Mouse (Mus musculus): Measurements from ENCODE around the gene Smpd3.
A peak's percentile ranks its signal among the peaks of the same experiment; 100 is the strongest.

Smpd3 gene

GRCm38 (mm10) chr8:106337852-106338521 is at the start of gene Smpd3:
Gene Smpd3 (minus strand): TSS chr8:106337988.
- peak; percentile 99 for DNase-seq (ENCODE audit: low read depth, low spot score)

GRCm38 (mm10) chr8:106381026-106381425 is 43.2 kb upstream of the Smpd3 start:
- DNase-seq (ENCODE audit: low read depth, low spot score), result no peak

- DNase-seq (ENCODE audit: low read depth, low spot score), result no peak
Measured at GRCm38 (mm10) chr8:106379357-106379756, 41.6 kb upstream of the Smpd3 start.

- peak; percentile 53 for DNase-seq (ENCODE audit: low read depth, low spot score)
Measured at GRCm38 (mm10) chr8:106378501-106379048, 40.8 kb upstream of the Smpd3 start.

- no peak for DNase-seq (ENCODE audit: low read depth, low spot score)
Measured at GRCm38 (mm10) chr8:106376862-106377261, 39.1 kb upstream of the Smpd3 start.

- no peak for DNase-seq (ENCODE audit: low read depth, low spot score)
Measured at GRCm38 (mm10) chr8:106375957-106376356, 38.2 kb upstream of the Smpd3 start.

- no peak for DNase-seq (ENCODE audit: low read depth, low spot score)
Measured at GRCm38 (mm10) chr8:106369069-106369468, 31.3 kb upstream of the Smpd3 start.

GRCm38 (mm10) chr8:106368501-106368900 is 30.7 kb upstream of the Smpd3 start:
- no peak for DNase-seq (ENCODE audit: low read depth, low spot score)

- DNase-seq (ENCODE audit: low read depth, low spot score), result no peak
Measured at GRCm38 (mm10) chr8:106364837-106365236, 27.0 kb upstream of the Smpd3 start.

GRCm38 (mm10) chr8:106364278-106364677 is 26.5 kb upstream of the Smpd3 start:
- no peak for DNase-seq (ENCODE audit: low read depth, low spot score)

- peak; percentile 68 for DNase-seq (ENCODE audit: low read depth, low spot score)
Measured at GRCm38 (mm10) chr8:106363321-106363720, 25.5 kb upstream of the Smpd3 start.

- no peak for DNase-seq (ENCODE audit: low read depth, low spot score)
Measured at GRCm38 (mm10) chr8:106359650-106360338, 22.0 kb upstream of the Smpd3 start.

GRCm38 (mm10) chr8:106351135-106351534 is 13.3 kb upstream of the Smpd3 start:
- no peak for DNase-seq (ENCODE audit: low read depth, low spot score)

- peak; percentile 64 for DNase-seq (ENCODE audit: low read depth, low spot score)
Measured at GRCm38 (mm10) chr8:106349398-106349797, 11.6 kb upstream of the Smpd3 start.

- peak; percentile 47 for DNase-seq (ENCODE audit: low read depth, low spot score)
Measured at GRCm38 (mm10) chr8:106346123-106346522, 8.3 kb upstream of the Smpd3 start.

GRCm38 (mm10) chr8:106343471-106343870 is 5.7 kb upstream of the Smpd3 start:
- DNase-seq (ENCODE audit: low read depth, low spot score), result no peak

- no peak for DNase-seq (ENCODE audit: low read depth, low spot score)
Measured at GRCm38 (mm10) chr8:106342828-106343227, 5.0 kb upstream of the Smpd3 start.

- DNase-seq (ENCODE audit: low read depth, low spot score), result peak; percentile 52
Measured at GRCm38 (mm10) chr8:106338741-106339209, 987 bp upstream of the Smpd3 start.

- DNase-seq (ENCODE audit: low read depth, low spot score), result no peak
Measured at GRCm38 (mm10) chr8:106336561-106336960, 1.2 kb downstream of the Smpd3 start.

GRCm38 (mm10) chr8:106336031-106336430 is 1.8 kb downstream of the Smpd3 start:
- no peak for DNase-seq (ENCODE audit: low read depth, low spot score)

- DNase-seq (ENCODE audit: low read depth, low spot score), result peak; percentile 40
Measured at GRCm38 (mm10) chr8:106335196-106335595, 2.6 kb downstream of the Smpd3 start.

- peak; percentile 32 for DNase-seq (ENCODE audit: low read depth, low spot score)
Measured at GRCm38 (mm10) chr8:106333346-106333745, 4.4 kb downstream of the Smpd3 start.

GRCm38 (mm10) chr8:106332498-106332897 is 5.3 kb downstream of the Smpd3 start:
- no peak for DNase-seq (ENCODE audit: low read depth, low spot score)

Data from 3T3-L1 (cell line).